Mouse (Mus musculus) ES-Bruce4 (cell line): ENCODE results near the gene Mllt10. TPM values are rescaled to one million over a fixed set of nuclear protein-coding genes. Genes with fewer than 3 reads are reported as not detected.

Experiments used
- H3K27ac ChIP-seq: 2 replicates; pipeline ENCODE4 v1.5.1; 2012; ENCODE audit warnings: low read length, inconsistent platforms; ENCODE audit not compliant: insufficient read depth
- H3K27me3 ChIP-seq: 2 replicates; pipeline ENCODE4 v1.6.1; 2012; ENCODE audit warnings: mild to moderate bottlenecking, low read length, inconsistent platforms; ENCODE audit not compliant: control insufficient read depth, poor library complexity, insufficient read depth, severe bottlenecking
- H3K36me3 ChIP-seq: 2 replicates; pipeline ENCODE4 v1.6.1; 2012; ENCODE audit warnings: inconsistent platforms, mild to moderate bottlenecking, low read length, moderate library complexity; ENCODE audit not compliant: control insufficient read depth, poor library complexity, insufficient read depth, severe bottlenecking
- H3K4me1 ChIP-seq: one replicate; pipeline ENCODE4 v1.8.1; 2011; ENCODE audit warnings: low read length; ENCODE audit not compliant: control insufficient read depth, insufficient read depth
- H3K4me3 ChIP-seq: 2 replicates; pipeline ENCODE4 v1.5.1; 2011; ENCODE audit warnings: low read depth, mild to moderate bottlenecking, low read length
- H3K9ac ChIP-seq: 2 replicates; pipeline ENCODE4 v1.6.1; 2012; ENCODE audit warnings: low read depth, mild to moderate bottlenecking, inconsistent platforms; ENCODE audit not compliant: poor library complexity, severe bottlenecking
- H3K9me3 ChIP-seq: replicated peaks from 2 replicates; pipeline ENCODE4 v1.6.1; 2012; ENCODE audit warnings: mild to moderate bottlenecking, low read length, inconsistent platforms; ENCODE audit not compliant: control insufficient read depth, poor library complexity, insufficient read depth, severe bottlenecking
- CTCF ChIP-seq: IDR thresholded peaks from one replicate; pipeline ENCODE4 v1.8.1; 2011; ENCODE audit warnings: low read depth, low read length
- EP300 ChIP-seq: IDR thresholded peaks from 2 replicates; pipeline ENCODE4 v1.6.1; 2011; ENCODE audit warnings: low read depth, low read length; ENCODE audit not compliant: insufficient read depth
- POLR2A ChIP-seq: IDR thresholded peaks from one replicate; pipeline ENCODE4 v1.8.1; 2011; ENCODE audit warnings: low read length; ENCODE audit not compliant: insufficient read depth
- polyA plus RNA-seq: library from polyadenylated mRNA; stranded (reverse); fragments of >200 nt; gene quantifications from 2 replicates; pipeline ENCODE4 v1.2.4, GENCODE M21; 2011; ENCODE audit warnings: low read depth; ENCODE audit not compliant: missing spikeins, insufficient read depth, insufficient read length

The Mllt10 gene
- polyA plus RNA-seq, 1 experiment: 78.9 TPM

- Histone ChIP-seq H3K27me3 (peaks cover 9% of the 10 kb centered on the region; the same call in 1 of the 2 replicates), H3K4me3 (no peak overlapping the region), H3K4me1 (no peaks in the 10 kb centered on the region), H3K9ac (no peak overlapping the region), H3K36me3 (no peaks in the 10 kb centered on the region), H3K9me3 (no peaks in the 10 kb centered on the region), H3K27ac (no peak overlapping the region)
- TF ChIP-seq EP300: no peak
- no peak for TF ChIP-seq CTCF
Observed at GRCm38 (mm10) chr2:18053951-18054530, 996 bp upstream of the Mllt10 start.

GRCm38 (mm10) chr2:18055929-18056785, 1.1 kb downstream of the Mllt10 start:
- Histone ChIP-seq H3K27ac (peak overlapping the region; percentile 62), H3K4me1 (no peaks in the 10 kb centered on the region), H3K27me3 (peaks cover 4% of the 10 kb centered on the region; the same call in 1 of the 2 replicates), H3K9ac (peak overlapping the region; percentile 80), H3K9me3 (no peaks in the 10 kb centered on the region), H3K4me3 (peak overlapping the region; percentile 81), H3K36me3 (no peaks in the 10 kb centered on the region)
- TF ChIP-seq CTCF: no peak
- no peak; the same call in 1 of the 2 replicates for TF ChIP-seq EP300
- no peak for TF ChIP-seq POLR2A

GRCm38 (mm10) chr2:18056786-18057255, 1.8 kb downstream of the Mllt10 start:
- H3K36me3 ChIP-seq: no peaks in the 10 kb centered on the region
- H3K9ac ChIP-seq: peak overlapping the region; percentile 80
- H3K9me3 ChIP-seq: no peaks in the 10 kb centered on the region
- H3K4me1 ChIP-seq: no peaks in the 10 kb centered on the region
- peaks cover 2% of the 10 kb centered on the region; the same call in 1 of the 2 replicates for H3K27me3 ChIP-seq
- TF ChIP-seq EP300: no peak
- no peak for TF ChIP-seq POLR2A
- TF ChIP-seq CTCF: no peak
- H3K27ac ChIP-seq: peak overlapping the region; percentile 87
- H3K4me3 ChIP-seq: peak overlapping the region; percentile 85

- no peaks in the 10 kb centered on the region for H3K36me3 ChIP-seq
- H3K27ac ChIP-seq: peak overlapping the region; percentile 87
- TF ChIP-seq EP300 (no peak), CTCF (no peak), POLR2A (no peak)
- H3K9ac ChIP-seq: peak overlapping the region; percentile 80
- H3K4me3 ChIP-seq: peak overlapping the region; percentile 85
- H3K9me3 ChIP-seq: no peaks in the 10 kb centered on the region
- H3K27me3 ChIP-seq: peaks cover 2% of the 10 kb centered on the region; the same call in 1 of the 2 replicates
- H3K4me1 ChIP-seq: no peaks in the 10 kb centered on the region
Observed at GRCm38 (mm10) chr2:18057336-18058145, 2.5 kb downstream of the Mllt10 start.

- no peaks in the 10 kb centered on the region for H3K36me3 ChIP-seq
- H3K9me3 ChIP-seq: no peaks in the 10 kb centered on the region
- H3K27ac ChIP-seq: peak overlapping the region; percentile 87; the same call in 1 of the 2 replicates
- H3K9ac ChIP-seq: peak overlapping the region; percentile 80
- TF ChIP-seq POLR2A (no peak), CTCF (no peak)
- no peaks in the 10 kb centered on the region for H3K4me1 ChIP-seq
- no peak overlapping the region for H3K4me3 ChIP-seq
- peaks cover 2% of the 10 kb centered on the region; the same call in 1 of the 2 replicates for H3K27me3 ChIP-seq
Observed at GRCm38 (mm10) chr2:18058146-18058708, 3.2 kb downstream of the Mllt10 start.
